Mouse (Mus musculus) kidney, adult 11 months (tissue): ENCODE measurements around the gene Mtx3.
A peak's percentile ranks its signal among the peaks of the same experiment; 100 is the strongest.
"Not testable (repeated sequence)": the region's sequence is repeated elsewhere in the genome, so short reads cannot be mapped to it uniquely, and the experiment has no call there.

Experiments
- DNase-seq: peaks from one replicate; pipeline ENCODE4 v3.0.0; 2022

Gene Mtx3

DNA sequence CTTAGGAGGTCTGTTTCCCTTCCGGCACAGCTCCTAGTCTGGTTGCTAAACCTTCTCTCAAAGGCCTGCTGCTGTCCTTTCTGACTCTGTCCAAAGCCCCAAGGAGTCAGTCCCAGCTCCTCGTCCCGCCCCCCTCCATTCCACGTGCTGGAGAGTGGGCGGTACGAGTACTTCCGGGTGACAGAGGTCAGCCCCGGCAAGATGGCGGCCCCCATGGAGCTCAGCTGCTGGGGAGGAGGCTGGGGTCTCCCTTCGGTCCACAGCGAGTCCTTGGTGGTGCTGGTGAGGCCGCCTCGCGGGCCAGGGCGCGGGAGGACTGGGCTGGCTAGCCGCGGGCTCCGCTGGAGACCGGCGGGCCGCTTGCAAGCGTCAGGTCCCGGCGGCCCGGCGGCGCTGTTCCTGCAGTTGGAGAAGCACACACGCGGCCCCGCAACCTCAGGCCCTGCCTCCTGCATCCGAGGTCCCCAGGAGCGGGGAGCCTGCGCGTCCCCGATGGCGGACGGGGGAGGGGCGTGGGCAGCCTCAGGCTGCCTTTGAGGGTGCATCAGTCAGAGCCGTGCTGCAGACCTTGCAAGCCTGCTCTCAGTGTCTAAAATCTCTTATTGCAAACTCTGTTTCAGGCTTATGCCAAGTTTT, at the start of gene Mtx3:
TSS of gene Mtx3 (plus strand) at position 175 of the 636 bp plus-strand sequence.
- peak; percentile 76 for DNase-seq

DNA sequence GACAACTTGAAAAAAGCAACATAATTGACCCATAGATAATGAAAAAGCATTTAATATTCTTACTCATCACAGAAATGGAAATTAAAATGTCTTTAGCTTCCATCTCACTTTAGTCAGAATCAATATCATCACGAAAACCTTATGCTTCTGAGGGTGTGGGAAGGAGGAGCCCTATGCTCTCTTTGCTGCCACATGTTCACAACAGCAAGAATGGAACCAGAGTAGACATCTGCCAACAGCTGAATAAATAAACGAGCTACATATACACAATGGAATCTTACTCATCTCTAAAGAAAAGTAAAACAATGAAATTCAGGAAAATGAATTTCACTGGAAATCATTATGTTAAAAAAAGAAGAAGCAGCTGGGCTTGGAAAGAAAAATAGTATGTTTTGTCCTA, 45.7 kb upstream of the Mtx3 start:
- DNase-seq, result no peak

DNA sequence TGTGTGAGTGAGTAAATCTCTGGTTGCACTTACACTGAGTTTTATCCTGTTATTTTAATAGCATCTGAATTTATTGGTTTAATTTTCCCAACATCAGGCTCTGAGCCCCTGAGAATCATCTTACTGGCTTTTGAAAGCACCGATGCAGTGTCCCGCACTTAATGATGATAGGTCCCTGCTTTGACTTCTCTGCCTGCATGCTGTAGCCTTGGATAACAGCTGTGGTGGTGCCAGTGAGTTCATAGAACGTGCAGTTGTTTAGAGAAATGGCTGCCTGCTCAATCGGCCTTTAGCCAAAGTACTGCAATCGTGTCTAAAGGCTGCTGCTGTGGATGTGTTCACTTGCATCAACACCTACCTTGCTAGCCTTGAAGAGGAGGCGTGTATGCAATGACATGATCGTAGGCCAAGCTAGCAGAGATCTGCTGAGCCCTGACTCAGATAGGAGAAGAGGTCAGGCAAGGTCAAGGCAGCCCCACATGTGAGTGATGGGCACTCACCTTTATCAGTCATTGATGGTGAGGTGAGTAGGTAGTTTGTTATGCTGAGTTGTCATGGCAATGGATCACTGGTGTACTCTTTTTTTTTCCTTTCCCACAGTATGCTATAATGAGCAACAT, 45.1 kb upstream of the Mtx3 start:
- no peak for DNase-seq

DNA sequence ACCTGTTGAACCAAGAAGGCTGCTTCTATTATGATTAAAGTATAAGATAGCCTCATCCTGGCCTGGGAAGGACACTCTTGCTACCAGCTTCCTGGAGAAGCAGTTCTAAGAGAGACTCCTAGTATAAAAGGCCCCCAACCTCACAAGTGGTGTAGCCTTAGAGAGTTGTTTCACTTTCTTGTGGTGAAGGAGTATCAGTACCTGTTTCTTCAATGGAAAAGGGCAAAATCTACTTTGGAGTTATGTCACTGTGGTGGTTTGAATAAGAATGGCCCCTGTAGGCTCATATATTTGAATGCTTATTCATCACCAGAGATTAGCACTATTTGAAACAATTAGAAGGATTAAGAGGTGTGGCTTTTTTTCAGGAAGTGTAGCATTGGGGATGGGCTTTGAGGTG, 37.8 kb upstream of the Mtx3 start:
- DNase-seq, result no peak

DNA sequence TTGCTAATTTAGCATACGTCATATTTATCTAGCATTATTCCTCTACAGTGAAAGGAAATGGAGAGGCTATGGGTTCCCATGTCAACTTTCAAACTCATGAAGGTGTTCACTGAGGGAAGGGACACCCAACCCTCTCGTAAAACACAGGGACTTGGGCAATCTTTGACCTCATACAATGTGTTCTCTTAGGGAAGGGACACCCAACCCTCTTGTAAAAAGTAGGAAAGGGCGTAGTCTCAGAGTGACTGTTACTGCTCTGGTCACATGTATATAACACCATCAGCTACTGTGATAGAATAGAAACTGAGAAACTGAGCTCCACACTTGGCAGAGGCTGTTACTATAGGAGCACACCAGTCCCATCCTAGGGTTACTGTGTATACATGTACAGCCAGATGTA, 36.7 kb upstream of the Mtx3 start:
- DNase-seq, result no peak

DNA sequence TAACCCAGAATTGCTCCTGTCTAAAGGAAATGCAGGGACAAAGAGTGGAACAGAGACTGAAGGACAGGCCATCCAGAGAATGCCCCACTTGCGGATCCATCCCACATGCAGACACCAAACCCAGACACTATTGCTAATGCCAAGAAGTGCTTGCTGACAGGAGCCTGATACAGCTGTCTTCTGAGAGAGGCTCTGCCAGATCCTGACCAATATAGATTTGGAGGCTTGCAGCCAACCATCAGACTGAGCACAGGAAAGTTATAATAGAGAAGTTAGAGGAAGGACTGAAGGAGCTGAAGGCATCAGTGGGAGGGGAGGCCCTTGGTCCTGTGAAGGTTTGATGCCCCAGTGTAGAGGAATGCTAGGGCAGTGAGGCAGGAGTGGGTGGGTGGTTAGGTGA, 34.0 kb upstream of the Mtx3 start:
- DNase-seq, result not testable (repeated sequence)

DNA sequence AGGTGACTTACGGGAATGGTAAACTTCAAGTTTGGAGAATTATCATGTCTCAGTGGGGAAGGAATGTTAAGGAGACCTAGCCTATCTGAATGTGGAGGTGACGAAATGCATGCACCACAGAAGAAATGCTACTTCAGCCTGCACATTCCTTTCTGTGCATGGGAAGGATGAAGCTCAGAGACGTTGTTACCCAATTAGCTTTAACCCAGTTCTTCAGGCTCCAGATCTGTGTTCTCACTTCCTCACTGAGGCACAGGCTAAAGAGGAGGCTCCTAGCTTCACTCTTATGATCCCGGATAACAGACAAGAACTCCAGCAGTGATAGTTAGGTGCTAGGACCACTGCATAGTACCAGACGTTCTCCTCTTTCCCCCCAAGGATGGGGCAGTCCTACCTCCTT, 28.2 kb upstream of the Mtx3 start:
- DNase-seq, result no peak

DNA sequence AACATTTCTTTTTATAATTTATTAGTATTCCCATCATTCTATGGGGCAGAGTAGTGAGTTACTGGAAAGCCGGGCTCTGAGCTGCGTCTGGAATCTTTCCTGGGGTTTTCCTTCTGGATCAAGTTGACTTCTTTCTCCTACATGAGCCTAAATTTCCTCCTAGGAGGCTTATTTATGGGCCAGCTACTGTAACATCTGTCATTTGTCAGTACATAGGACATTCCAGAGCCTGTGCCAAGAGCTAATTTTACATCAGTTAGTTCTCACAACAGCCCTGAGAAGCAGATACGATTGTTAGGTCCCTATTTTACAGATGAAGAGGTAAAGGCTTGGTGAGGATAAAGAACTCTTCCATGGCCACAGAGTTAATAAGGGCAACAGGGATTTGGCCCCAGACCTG, 27.2 kb upstream of the Mtx3 start:
- DNase-seq, result no peak

DNA sequence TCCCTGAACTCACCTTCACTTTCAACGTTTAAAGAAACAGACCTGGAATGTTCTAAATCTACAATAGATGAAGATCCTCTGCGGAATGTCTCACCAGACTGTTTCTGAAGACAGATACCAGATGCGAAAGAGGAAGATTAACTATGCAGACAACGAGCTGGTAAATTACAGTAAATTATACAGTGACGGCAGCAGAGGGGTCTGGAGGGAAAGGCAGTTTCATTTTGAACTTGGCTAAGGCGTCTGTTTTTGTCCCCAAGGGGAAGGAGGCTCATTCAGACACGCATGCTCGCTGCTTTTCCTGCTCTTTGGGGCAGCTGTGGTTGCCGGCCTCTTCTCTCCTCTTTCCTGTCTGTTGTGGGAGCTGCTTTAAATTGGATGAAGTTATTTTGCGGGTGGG, 15.7 kb upstream of the Mtx3 start:
- DNase-seq, result no peak

DNA sequence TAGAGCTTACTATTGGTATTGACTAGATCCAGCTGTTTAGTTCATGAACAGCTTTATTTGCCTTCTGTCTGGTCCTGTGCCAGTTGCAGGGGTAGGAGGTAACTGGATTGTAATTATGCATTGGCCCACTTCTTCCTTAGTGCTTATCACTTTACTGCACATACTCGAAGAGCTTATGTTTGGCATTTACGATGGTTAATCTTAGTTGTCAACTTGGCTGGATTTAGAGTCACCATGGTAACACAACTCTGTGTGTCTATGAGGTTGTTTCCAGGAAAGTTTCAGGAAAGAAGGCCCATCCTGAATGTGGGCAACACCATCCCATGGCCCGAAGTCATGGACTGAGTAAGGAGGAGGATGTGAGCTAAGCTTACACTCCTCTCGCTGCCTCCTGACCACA, 11.4 kb upstream of the Mtx3 start:
- no peak for DNase-seq

DNA sequence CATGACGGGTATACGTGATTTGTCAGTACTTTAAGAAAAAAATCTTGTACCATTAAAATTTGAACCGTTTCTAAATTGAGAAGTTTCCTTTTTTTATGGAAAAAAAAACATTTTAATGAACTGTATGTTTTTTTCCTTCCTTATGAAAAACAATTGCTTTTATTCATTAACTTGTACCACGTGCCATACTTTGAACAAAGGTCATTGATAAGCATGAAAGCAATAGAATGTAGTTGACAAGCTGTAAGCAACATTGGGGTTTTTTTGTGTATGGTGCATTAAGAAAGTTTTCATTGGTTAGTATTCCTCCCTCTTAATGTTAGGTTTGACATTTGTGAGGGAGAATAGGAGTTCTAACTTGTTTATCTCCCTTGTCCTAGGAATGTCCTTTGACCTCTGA, 1.9 kb downstream of the Mtx3 start:
- DNase-seq, result no peak

DNA sequence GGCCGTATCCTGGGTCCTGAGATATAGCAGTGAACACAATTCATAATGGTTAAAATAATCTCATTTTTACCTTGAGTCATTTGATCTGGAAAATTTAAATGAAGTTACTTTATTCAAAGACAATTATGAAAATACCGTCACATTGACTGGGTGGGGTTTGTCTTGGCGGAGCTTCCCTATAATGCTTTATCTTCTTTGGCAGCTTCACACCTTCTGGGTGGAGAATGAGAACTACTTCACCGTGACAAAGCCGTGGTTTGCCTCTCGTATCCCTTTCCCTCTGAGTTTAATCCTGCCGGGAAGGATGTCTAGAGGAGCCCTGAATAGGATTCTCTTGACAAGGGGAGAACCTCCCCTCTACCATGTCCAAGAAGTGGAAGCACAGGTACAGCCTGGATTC, 2.8 kb downstream of the Mtx3 start:
- no peak for DNase-seq

DNA sequence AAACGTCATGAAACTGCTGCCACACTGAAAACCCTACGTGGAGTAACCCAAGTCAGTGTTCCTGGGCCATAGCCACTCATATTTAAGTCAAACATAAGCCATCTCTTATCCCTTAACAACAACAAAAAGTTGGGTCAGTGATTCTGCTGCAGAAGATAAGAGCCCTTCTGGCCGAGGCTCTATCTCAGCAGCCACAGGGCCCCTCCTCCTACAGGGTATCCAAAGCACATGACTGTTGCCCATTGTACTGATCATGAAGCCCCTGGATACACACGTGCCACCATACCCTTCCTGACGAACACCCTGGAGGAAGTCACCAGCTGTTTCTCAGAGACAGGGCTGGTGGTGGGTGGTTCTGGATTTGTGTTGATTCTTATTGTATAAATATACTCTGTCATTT, 3.4 kb downstream of the Mtx3 start:
- no peak for DNase-seq

DNA sequence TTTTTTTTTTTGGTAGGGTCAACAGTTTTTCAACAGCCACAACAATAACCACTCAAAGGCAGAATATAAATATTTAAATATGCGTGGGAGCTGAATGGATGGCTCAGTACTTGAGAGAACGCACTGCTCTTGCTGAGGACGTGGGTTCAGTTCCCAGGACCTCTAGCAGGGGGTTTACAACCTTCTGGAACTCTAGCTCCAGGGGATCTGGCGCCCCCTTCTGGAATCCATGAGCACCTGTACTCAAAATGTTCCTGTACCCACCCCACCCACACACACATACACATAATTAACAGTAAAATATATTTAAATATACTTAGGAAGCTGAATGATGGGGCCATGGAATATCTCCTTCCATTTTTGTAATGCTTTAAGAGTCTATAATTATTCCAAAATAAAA, 11.3 kb downstream of the Mtx3 start:
- no peak for DNase-seq

DNA sequence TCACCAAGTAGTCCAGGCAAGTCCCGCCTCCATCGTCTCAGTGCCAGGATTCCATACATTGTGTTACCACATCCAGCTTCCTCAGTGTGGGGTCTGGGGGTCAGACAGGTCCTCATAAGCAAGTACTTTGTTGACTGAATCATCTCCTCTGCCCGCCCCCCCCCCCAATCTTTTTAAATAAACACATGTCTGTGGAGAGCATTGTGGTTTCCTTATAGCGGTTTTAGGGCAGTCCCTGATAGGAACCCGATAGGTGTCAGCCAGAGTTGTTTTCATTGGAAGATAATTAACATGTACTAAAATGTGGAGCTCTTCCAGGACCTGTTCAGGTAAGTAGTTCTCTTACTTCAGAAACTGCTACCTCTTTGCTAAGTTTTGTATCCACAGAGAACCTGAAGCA, 14.2 kb downstream of the Mtx3 start:
- DNase-seq, result no peak

DNA sequence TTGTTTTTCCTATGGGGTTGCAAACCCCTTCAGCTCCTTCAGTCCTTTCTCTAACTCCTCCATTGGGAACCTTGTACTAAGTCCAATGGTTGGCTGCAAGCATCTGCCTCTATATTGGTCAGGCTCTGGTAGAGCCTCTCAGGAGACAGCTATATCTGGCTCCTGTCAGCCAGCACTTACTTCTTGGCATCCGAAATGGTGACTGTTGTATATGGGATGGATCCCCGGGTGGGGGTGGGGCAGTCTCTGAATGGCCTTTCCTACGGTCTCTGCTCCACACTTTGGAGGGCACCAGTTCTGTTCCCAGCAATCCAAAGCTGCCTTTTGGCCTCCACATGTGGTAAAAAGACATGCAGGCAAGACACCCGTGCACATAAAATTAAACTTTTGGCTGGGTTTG, 15.4 kb downstream of the Mtx3 start:
- no peak for DNase-seq

DNA sequence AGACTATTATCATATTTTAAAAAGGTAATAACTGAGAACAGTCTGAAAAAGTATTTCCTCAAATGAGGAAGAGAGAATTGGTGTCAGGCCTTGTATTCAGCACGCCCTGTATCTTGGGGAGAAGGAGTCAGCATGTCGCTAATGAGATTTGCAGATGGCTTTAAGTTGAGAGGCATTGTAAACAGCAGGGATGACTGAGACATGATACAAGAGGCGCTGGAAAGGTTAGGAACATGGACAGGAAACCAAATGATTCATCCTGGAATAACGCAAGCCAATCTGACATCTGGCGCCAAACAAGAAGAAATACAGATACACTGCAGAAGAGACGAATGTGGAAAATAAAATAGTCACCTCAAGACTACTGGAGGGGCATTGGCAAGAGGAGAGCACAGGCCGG, 20.8 kb downstream of the Mtx3 start:
- DNase-seq, result no peak

DNA sequence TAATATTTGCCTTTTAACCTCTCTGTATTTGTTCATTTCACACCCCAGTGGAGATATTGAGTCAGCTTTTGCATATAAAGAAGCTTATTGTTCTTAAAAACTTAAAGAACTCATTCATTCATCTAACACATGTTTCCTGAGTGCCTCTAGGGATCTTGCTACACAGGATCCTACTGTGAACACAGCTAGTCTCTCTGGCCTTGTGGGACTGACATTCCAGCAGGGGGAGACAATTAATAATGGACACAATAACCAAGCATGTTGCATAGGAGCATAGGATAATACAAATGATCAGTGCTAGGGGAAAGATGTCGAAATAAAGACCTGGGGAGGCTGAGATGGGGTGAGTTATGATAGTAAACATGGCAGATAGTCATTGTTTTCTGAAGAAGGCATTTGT, 22.1 kb downstream of the Mtx3 start:
- DNase-seq, result no peak

DNA sequence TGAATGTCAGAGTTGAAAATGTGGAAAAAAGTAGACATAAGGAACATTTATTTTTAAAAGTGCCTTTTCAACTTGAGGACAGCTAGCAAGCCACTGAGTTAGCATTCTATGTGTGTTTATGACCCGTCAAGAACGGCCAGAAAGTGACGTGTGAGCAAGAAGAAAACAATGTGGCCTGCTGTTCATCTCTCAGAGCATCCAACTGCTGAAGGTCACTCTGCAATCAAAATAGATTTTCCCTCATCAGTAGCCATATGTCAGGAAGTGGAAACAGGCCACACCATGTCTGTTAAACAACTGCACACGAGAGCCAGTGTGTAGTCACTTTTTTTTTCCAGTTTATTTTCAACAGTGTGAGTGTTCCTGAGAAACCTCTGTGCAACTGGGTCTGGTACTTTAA, 35.0 kb downstream of the Mtx3 start:
- no peak for DNase-seq

DNA sequence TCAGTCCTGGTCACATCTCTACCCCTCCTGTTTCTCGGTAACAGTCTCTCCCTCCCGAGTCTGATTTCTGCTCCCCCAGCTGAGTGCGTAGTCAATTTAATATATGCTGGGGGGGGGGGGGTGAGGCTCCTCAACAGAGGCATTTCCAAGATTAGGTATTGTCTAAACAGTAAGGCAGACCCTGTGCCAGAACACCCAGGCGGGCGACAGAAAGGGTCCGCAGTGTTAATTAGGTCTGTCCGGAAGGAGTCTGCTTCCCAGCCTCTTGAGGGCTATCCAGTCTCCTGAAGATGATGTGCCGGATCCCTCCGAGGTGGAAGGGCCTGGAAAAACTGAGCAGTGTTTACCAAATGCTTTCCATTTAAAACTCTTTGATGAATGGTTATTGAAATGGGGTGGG, 35.4 kb downstream of the Mtx3 start:
- no peak for DNase-seq

DNA sequence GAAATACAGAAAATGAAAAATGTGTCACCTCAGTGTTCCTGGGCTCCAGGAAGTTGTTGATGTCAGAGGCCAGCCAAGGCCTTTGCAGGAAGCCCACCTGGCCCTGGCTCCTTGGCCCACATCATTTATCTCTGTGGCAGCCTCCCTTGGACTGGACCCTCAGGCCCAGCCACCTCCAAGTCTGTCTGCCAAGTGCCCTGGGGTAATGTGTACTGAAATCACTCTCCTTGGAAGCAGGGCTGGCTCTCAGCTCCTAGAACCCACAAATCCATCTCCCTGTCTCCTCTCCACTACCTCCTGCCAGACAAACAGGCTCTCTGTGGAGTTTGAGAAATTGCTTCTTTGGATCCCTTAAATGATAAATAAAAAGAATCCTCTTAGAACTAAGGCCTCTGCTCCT, 36.0 kb downstream of the Mtx3 start:
- DNase-seq, result no peak

DNA sequence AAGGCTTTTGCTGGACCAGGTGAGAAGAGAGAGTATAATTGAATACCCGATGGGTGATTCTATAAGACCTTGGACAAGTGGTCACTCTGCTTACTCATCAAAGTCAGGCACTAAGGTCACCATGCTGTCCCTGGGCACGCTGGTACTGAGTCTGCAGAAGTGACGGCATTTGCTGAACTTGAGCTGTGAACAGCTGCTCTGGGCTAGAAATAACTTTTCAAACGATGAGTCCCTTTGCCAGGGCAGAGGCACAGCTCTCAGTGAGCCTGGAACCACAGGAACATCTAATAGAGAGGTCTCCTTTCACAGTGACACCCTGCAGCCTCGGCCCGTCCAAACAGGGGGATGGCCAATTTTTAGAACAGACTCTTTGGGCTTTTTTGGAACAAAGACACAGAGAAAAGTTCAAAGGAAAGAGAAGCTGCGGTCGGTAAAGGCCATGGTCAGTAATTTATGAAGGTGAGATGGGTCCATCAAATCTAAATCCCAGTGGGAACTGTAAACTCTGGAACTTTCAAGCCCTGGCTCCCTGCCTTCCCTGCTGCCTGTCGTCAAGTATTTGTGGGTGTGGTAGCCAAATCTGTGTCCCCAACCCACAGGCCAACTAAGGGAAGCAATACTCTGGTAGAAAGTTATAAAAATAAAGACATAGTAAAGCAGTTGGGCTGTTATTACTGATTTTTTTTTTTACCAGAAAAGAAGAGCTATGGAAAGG, 37.9 kb downstream of the Mtx3 start:
- DNase-seq, result no peak

DNA sequence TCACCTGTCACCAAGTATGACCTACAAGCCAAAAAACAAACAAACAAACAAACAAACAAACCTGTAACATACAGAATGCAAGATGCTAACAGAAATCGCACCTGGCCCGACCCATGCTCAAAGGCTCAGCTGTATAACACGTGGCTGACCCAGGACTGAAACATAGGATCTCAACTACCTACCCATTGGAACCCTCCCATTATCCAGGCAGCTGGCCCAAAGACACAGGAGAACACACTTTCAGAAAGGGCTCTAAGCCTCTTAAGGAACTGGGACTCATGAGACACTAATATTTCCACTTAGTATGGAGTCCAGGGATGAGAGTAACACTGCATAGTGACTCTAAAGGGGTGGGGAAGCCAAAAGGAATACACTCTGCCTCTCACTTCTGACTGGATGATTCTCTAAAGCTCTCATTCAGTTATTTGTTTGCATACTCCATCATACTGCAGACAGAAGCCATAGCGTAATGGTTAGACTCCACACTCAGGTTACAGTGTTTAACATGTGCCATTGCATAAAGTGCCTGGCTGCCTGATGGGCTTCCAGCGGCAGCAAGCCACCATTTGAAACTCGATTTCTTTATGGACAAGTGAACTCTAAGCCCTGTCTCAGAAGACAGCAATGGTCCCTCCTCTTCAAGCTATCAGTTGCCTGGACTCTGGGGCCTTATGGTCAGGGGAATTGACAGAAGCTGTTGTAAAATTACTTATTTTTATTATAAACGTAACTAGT, 38.6 kb downstream of the Mtx3 start:
- no peak for DNase-seq

DNA sequence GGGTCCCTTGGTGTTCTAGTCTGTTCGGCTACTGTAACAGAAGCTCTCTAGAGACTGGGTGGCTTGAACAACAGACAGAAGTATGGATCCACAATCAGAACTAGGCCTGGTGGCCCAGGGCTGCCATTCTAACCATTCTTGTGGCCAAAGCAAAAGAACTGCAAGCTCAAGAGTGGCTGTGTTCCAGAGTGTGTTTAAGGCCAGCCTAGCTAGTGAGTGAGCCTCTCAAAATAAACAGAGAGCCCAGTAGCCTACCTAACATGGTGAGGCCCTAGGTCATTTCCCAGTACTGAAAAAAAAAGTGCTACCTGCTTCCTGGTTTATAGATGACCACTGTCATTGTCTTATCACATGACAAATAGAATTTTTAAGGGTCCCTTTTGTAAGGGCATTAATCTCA, 39.6 kb downstream of the Mtx3 start:
- DNase-seq, result no peak
